Mouse (Mus musculus): ENCODE measurements at regions not wholly inside any gene's neighbourhood (a gene's known extent, or its start where the extent isn't known, plus 50 kb on each side); places are given as distances from the start of the nearest gene placed in this dataset.

DNA sequence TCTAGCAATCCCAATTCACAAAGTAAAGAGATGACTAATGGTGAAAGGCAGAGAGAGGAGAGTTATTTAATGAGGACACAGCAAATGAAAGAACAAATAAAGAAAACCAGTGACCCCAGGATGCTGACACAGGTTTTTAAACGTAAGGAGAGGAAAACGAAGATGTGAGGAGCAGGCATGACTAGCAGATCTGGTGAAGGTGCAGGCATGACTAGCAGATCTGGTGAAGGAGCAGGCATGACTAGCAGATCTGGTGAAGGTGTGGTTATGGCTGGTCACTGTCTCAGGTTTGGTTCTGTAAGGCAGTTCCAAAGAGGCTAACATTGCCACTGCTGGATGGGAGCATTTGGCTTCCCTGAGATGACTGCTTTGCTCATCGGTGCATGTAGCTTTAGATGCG is 57.0 kb downstream of the Mbl2 start:
- Histone ChIP-seq H3K4me1 (no peaks in the 10 kb centered on the region), H3K27me3 (no peaks in the 10 kb centered on the region), H3K4me3 (no peak overlapping the region), H3K9ac (replicated peaks) (no peak overlapping the region), H3K36me3 (no peaks in the 10 kb centered on the region), H3K4me2 (replicated peaks) (no peak overlapping the region), H3K9me3 (no peaks in the 10 kb centered on the region), H3K27ac (replicated peaks) (no peak overlapping the region)
- no peak for ATAC-seq (ENCODE audit: low FRiP score, low read depth)
- 73% methylated on average over 4 of the region's 4 CpGs for WGBS

DNA sequence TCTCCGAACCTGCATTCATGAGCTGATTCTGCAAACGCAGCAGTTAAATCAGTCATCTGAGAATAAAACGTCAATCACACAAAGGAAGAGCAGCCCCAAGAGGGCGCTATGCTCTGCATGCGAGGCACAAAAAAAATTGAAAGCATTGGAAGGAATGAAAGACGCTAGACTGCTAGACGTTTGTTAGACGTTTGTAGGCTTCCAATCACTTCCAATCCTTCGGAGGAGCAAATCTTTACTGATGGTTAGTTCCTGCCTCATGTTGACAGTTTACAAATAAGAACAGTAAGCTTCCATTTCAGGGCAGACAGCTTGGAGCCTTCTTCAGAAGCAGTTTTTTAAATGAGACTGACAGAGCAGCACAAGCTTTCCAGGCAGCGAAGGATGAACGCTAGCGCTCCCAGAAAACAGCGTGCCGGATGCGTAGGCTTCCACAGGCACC is 62.5 kb downstream of the Mbl2 start:
- no peaks in the 10 kb centered on the region for H3K4me1 ChIP-seq
- H3K27ac ChIP-seq (replicated peaks), result no peak overlapping the region
- no peaks in the 10 kb centered on the region for H3K27me3 ChIP-seq
- no peak for ATAC-seq (ENCODE audit: low FRiP score, low read depth)
- no peak overlapping the region for H3K4me3 ChIP-seq
- 44% methylated on average over 15 of the region's 15 CpGs for WGBS
- H3K9me3 ChIP-seq, result no peaks in the 10 kb centered on the region
- no peak overlapping the region for H3K9ac ChIP-seq (replicated peaks)
- no peaks in the 10 kb centered on the region for H3K36me3 ChIP-seq
- H3K4me2 ChIP-seq (replicated peaks), result peak overlapping the region; percentile 16

DNA sequence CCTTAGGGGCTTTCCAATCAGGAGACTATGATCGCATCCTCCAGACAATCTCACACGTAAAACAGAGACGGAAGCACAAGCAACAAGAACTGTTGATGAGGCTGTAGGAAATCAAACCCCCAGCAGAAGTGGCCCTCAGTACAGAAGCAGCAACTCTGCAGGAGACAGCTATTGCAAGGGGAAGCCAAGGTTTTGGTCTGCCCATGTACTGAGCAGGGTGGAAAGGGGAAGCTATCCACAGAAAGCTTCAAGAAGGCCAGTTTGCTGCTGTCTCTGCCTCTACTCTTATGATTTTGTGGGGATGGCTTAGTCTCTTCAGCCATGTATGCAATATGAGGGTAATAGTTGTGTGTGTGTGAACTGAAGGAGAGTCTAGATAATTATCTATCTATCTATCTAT is 63.3 kb downstream of the Mbl2 start:
- Histone ChIP-seq H3K9me3 (no peaks in the 10 kb centered on the region), H3K4me3 (no peak overlapping the region), H3K36me3 (no peaks in the 10 kb centered on the region), H3K4me1 (no peaks in the 10 kb centered on the region), H3K27me3 (no peaks in the 10 kb centered on the region), H3K9ac (replicated peaks) (no peak overlapping the region), H3K4me2 (replicated peaks) (no peak overlapping the region), H3K27ac (replicated peaks) (no peak overlapping the region)
- ATAC-seq (ENCODE audit: low FRiP score, low read depth), result no peak
- WGBS, result 96% methylated on average over 3 of the region's 3 CpGs

DNA sequence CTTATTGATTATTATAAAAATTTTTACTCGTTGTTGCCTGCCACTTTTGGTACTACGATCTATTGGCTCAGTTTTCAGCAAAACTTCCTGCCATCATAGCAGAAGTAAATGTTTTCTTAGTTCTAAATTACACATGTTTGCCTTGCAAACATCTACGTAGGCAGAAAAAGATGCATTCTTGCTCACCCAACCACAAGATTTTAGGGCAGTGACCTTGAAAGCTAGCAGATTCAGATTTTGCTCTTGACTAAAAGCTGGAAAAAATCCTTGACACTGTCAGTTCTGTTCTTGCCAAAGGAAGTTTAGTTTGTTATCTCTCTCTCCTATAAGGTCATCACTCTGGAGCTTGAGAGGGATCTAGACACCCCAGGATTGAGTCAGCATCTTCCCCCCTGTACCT is 66.8 kb downstream of the Mbl2 start:
- WGBS, result 91% methylated on average over 3 of the region's 3 CpGs
- Histone ChIP-seq H3K4me1 (no peaks in the 10 kb centered on the region), H3K9me3 (no peaks in the 10 kb centered on the region), H3K4me2 (replicated peaks) (no peak overlapping the region), H3K27ac (replicated peaks) (no peak overlapping the region), H3K27me3 (no peaks in the 10 kb centered on the region), H3K36me3 (no peaks in the 10 kb centered on the region), H3K9ac (replicated peaks) (no peak overlapping the region), H3K4me3 (no peak overlapping the region)
- no peak for ATAC-seq (ENCODE audit: low FRiP score, low read depth)

DNA sequence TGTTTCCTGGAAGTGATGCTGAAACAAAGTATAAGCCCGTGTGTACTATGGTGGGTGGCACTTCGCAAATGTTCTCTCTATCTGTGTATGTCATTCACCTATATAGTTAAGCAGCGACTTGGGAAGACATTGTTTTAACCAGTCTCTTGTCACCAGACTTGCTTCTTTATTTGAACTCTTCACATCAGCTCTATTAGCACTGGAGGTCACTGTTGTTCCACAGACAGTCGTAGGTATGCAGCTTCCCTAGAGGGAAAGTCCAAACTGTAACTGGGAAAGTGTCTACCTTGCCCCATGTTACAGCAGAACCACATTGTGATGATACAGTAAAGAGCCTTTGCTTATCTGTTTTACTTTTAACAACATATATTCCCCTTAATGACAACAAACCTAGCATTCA is 69.5 kb downstream of the Mbl2 start:
- H3K9me3 ChIP-seq, result no peaks in the 10 kb centered on the region
- no peak overlapping the region for H3K9ac ChIP-seq (replicated peaks)
- no peak overlapping the region for H3K27ac ChIP-seq (replicated peaks)
- no peak overlapping the region for H3K4me2 ChIP-seq (replicated peaks)
- ATAC-seq (ENCODE audit: low FRiP score, low read depth), result no peak
- H3K4me1 ChIP-seq, result no peaks in the 10 kb centered on the region
- no peak overlapping the region for H3K4me3 ChIP-seq
- H3K27me3 ChIP-seq, result no peaks in the 10 kb centered on the region
- H3K36me3 ChIP-seq, result no peaks in the 10 kb centered on the region
- WGBS, result 75% methylated on average over 4 of the region's 4 CpGs

DNA sequence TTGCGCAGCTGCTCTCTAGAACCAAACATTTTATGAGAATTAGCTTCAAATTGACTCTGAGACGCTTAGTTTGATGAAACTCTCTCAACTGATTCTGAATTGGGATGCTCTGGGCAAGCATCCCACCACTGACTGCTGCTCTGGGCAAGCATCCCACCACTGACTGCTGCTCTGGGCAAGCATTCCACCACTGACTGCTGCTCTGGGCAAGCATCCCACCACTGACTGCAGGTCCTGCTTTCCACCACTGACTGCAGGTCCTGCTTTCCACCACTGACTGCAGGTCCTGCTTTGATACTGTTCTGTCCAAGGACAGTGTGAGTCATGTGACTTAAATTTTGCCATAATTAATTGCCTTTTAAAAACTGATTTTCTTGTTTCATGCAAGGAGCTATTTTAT is 73.6 kb downstream of the Mbl2 start:
- no peaks in the 10 kb centered on the region for H3K9me3 ChIP-seq
- H3K4me1 ChIP-seq, result no peaks in the 10 kb centered on the region
- 93% methylated on average over 2 of the region's 2 CpGs for WGBS

DNA sequence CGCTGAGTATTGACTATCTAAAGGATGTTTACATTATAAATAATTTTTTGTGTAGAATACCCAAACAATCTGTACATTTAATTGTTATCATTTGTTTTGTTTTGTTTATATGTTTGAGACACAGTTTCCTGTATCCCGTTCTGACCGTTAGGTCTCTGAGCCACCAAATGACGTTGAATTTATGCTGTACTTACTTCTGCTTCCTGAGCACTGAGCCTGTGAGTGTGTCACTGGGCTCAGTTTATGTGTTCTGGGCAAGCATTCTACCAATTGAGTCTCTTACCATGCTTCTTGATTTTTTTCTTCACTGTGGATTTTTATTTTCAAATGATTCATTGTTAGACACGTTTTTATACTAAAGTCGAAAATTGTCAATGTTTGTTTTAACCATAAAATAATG is 74.2 kb downstream of the Mbl2 start:
- Histone ChIP-seq H3K9me3 (no peaks in the 10 kb centered on the region), H3K4me3 (no peak overlapping the region), H3K27me3 (no peaks in the 10 kb centered on the region), H3K4me1 (no peaks in the 10 kb centered on the region), H3K4me2 (replicated peaks) (no peak overlapping the region), H3K27ac (replicated peaks) (no peak overlapping the region), H3K9ac (replicated peaks) (no peak overlapping the region), H3K36me3 (no peaks in the 10 kb centered on the region)
- 89% methylated on average over 6 of the region's 6 CpGs for WGBS
- no peak for ATAC-seq (ENCODE audit: low FRiP score, low read depth)

More for the DNA sequence above, 73.6 kb downstream of the Mbl2 start:
- no peak overlapping the region for H3K27ac ChIP-seq (replicated peaks)
- no peak overlapping the region for H3K9ac ChIP-seq (replicated peaks)
- no peak for ATAC-seq (ENCODE audit: low FRiP score, low read depth)
- no peaks in the 10 kb centered on the region for H3K27me3 ChIP-seq
- H3K4me3 ChIP-seq, result no peak overlapping the region
- no peak overlapping the region for H3K4me2 ChIP-seq (replicated peaks)
- no peaks in the 10 kb centered on the region for H3K36me3 ChIP-seq

DNA sequence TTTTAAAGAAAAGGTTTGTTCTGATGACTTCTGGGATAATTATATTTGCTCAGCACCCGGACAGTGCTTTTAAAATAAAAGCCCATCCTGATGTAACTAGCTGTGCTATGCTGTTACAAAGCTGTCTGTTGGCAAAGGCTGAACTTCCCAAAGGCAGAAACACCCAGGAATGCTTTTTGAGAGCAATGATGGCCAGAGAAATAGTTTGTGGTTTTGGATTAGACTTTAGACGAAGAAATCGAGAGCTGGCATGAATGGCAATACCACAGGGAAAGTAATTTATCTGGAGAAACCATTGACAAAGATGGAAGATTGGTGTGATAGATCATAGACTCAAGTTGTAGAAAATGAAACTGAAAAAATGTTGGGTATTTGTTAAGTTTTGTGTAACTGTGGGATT is 84.6 kb downstream of the Mbl2 start:
- Histone ChIP-seq H3K4me2 (replicated peaks) (no peak overlapping the region), H3K36me3 (no peaks in the 10 kb centered on the region), H3K9me3 (no peaks in the 10 kb centered on the region), H3K27ac (replicated peaks) (no peak overlapping the region), H3K4me3 (no peak overlapping the region), H3K27me3 (no peaks in the 10 kb centered on the region), H3K4me1 (no peaks in the 10 kb centered on the region), H3K9ac (replicated peaks) (no peak overlapping the region)
- ATAC-seq (ENCODE audit: low FRiP score, low read depth), result no peak
- 84% methylated on average over 3 of the region's 3 CpGs for WGBS

DNA sequence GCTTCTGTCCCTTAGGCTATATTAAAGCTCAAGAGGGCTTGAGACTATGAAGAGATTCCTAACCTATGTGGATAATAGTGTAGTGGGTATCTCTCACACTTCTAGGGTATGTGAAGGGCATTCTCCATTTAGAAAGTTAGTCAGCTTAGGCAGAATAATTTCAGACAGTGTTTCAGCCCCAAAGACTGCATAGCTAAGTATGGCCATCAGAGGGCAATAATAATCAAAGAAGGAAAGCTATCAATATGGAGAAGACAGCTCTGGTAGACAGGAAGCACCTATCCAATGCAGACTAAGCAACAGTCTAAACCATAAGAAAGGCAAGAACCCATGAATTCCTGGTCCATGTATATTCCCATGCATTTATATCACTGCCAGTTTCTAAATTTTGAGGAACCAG is 95.0 kb downstream of the Mbl2 start:
- Histone ChIP-seq H3K4me2 (replicated peaks) (no peak overlapping the region), H3K27me3 (no peaks in the 10 kb centered on the region), H3K27ac (replicated peaks) (no peak overlapping the region), H3K4me1 (no peaks in the 10 kb centered on the region), H3K9me3 (no peaks in the 10 kb centered on the region), H3K9ac (replicated peaks) (no peak overlapping the region), H3K36me3 (no peaks in the 10 kb centered on the region), H3K4me3 (no peak overlapping the region)
- no peak for ATAC-seq (ENCODE audit: low FRiP score, low read depth)

DNA sequence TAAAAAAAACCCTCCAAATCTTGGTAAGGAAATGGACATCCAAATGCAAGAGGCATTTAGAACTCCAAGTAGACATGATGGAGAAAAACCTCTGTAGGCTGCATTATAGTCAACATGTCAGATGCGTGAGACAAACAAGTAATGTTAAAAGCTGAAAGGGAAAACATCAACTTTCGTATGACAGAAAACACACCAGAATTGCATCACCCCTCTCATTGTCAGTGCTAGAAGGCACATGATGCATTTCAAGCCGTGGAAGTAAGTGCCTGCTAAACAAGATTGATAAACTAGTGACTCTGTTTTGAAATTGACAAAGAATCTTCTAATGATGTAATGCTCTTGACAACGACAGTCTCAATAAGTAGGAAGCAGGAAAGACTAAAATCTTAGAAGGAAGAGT is 96.1 kb downstream of the Mbl2 start:
- H3K27ac ChIP-seq (replicated peaks), result no peak overlapping the region
- no peak overlapping the region for H3K4me3 ChIP-seq
- no peak for ATAC-seq (ENCODE audit: low FRiP score, low read depth)
- no peaks in the 10 kb centered on the region for H3K36me3 ChIP-seq
- no peaks in the 10 kb centered on the region for H3K9me3 ChIP-seq
- H3K4me2 ChIP-seq (replicated peaks), result no peak overlapping the region
- no peaks in the 10 kb centered on the region for H3K4me1 ChIP-seq
- H3K27me3 ChIP-seq, result no peaks in the 10 kb centered on the region
- WGBS, result 89% methylated on average over 4 of the region's 4 CpGs
- no peak overlapping the region for H3K9ac ChIP-seq (replicated peaks)

DNA sequence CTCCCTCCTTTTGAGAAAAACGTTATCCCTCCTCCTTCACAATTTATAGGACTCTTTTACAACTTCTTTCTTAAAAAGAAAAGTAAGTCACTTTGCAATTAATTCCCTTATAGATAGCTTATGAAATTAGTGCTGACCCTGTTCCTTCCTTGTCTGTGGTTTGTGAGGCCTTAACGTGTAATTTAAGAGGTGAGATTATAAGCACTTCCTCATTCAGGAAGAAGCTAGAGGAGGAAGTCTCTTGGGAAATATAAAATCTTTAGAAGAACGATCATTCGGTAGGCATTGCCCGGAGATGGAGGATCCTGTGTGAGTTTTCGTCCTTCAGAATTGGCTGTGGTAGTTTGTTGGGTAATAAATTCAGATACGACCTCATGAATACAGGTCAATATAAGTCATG is 98.0 kb downstream of the Mbl2 start:
- H3K27me3 ChIP-seq, result no peaks in the 10 kb centered on the region
- H3K4me2 ChIP-seq (replicated peaks), result no peak overlapping the region
- H3K4me1 ChIP-seq, result no peaks in the 10 kb centered on the region
- H3K4me3 ChIP-seq, result no peak overlapping the region
- WGBS, result 91% methylated on average over 7 of the region's 7 CpGs
- ATAC-seq (ENCODE audit: low FRiP score, low read depth), result no peak
- no peak overlapping the region for H3K27ac ChIP-seq (replicated peaks)
- H3K9ac ChIP-seq (replicated peaks), result no peak overlapping the region
- H3K36me3 ChIP-seq, result no peaks in the 10 kb centered on the region
- H3K9me3 ChIP-seq, result no peaks in the 10 kb centered on the region

DNA sequence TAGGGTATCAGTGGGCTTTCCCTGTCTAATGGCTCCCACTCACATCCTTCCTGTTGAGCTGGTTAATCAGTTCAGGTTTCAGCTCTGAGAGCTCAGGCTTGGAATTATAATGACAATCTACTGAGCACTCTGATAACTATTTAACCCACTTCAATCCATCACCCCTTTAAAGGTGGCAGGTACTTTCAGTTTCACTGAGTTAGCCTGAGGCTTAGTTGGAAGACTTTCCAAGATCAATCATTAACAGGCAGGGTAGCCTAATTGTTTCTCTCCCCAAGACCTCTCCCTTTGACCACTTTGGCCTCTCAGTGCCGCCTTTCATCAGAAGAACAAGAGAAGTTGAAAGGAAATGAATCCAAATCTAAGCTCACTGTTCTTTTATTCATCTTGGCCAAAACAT is 99.1 kb downstream of the Mbl2 start:
- Histone ChIP-seq H3K4me1 (no peaks in the 10 kb centered on the region), H3K36me3 (no peaks in the 10 kb centered on the region), H3K27me3 (no peaks in the 10 kb centered on the region), H3K9ac (replicated peaks) (no peak overlapping the region), H3K4me3 (no peak overlapping the region), H3K4me2 (replicated peaks) (no peak overlapping the region), H3K9me3 (no peaks in the 10 kb centered on the region), H3K27ac (replicated peaks) (no peak overlapping the region)
- WGBS, result 30% methylated on average over 1 of the region's 1 CpGs
- no peak for ATAC-seq (ENCODE audit: low FRiP score, low read depth)

DNA sequence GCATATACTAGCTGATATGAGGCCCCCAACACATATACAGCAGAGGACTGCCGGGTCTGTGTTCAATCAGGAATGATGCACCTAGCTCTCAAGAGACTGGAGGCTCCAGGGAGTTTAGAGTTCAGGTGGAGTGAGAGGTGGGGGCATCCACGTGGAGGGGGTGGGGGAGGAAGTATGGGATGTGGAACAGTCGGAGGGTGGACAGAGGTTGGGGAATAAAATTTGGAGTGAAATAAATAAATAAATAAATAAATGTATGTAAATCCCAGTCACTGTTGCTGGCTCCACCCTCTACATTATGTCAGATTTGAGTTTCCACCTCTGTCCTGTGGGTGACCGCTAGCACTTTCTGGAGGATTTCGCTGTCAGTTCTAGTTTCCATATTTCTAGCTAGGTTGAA is 111.7 kb downstream of the Mbl2 start:
- H3K27ac ChIP-seq (replicated peaks), result no peak overlapping the region
- H3K4me3 ChIP-seq, result no peak overlapping the region
- no peaks in the 10 kb centered on the region for H3K9me3 ChIP-seq
- no peak overlapping the region for H3K9ac ChIP-seq (replicated peaks)
- no peaks in the 10 kb centered on the region for H3K27me3 ChIP-seq
- ATAC-seq (ENCODE audit: low FRiP score, low read depth), result no peak
- no peak overlapping the region for H3K4me2 ChIP-seq (replicated peaks)
- 89% methylated on average over 5 of the region's 5 CpGs for WGBS
- H3K36me3 ChIP-seq, result no peaks in the 10 kb centered on the region
- no peaks in the 10 kb centered on the region for H3K4me1 ChIP-seq

All from midbrain, embryonic 12.5 days (tissue).